Mouse (Mus musculus) myocyte (in vitro differentiated cells): Measurements from ENCODE around the gene Gm17332.

Source experiments
- CEBPB ChIP-seq: IDR thresholded peaks from 2 replicates; pipeline ENCODE4 v1.6.1; 2011; ENCODE audit warnings: mild to moderate bottlenecking, moderate library complexity; ENCODE audit not compliant: poor library complexity, insufficient read depth, severe bottlenecking
- E2F4 ChIP-seq: IDR thresholded peaks from one replicate; pipeline ENCODE4 v1.6.1; 2011; ENCODE audit warnings: mild to moderate bottlenecking, control low read depth, moderate library complexity; ENCODE audit not compliant: insufficient read depth
- MAX ChIP-seq: IDR thresholded peaks from one replicate; pipeline ENCODE4 v1.6.1; 2011; ENCODE audit warnings: low read depth, mild to moderate bottlenecking, control low read depth
- MYOG ChIP-seq, 3 experiments: IDR thresholded peaks; one replicate each; pipeline ENCODE4 v1.6.1; 2011; ENCODE audit warnings: control low read depth in 2 of 3, low read depth in 2 of 3, mild to moderate bottlenecking in 2 of 3; ENCODE audit not compliant: insufficient read length in 2 of 3, control insufficient read depth in 1 of 3, insufficient read depth in 1 of 3
- POLR2A ChIP-seq: IDR thresholded peaks from one replicate; pipeline ENCODE4 v1.6.1; 2011; ENCODE audit warnings: low read depth, mild to moderate bottlenecking, control low read depth, moderate library complexity; ENCODE audit not compliant: insufficient read length
- POLR2AphosphoS2 ChIP-seq: IDR thresholded peaks from one replicate; pipeline ENCODE4 v1.6.1; 2011; ENCODE audit warnings: low read depth, control low read depth; ENCODE audit not compliant: insufficient read length
- SRF ChIP-seq: IDR thresholded peaks from one replicate; pipeline ENCODE4 v1.6.1; 2011; ENCODE audit warnings: low read depth; ENCODE audit not compliant: control insufficient read depth, insufficient read length
- TCF12 ChIP-seq: IDR thresholded peaks from one replicate; pipeline ENCODE4 v1.6.1; 2011; ENCODE audit warnings: mild to moderate bottlenecking, control low read depth; ENCODE audit not compliant: poor library complexity, insufficient read depth, severe bottlenecking
- USF1 ChIP-seq: IDR thresholded peaks from one replicate; pipeline ENCODE4 v1.6.1; 2011; ENCODE audit warnings: low read depth, mild to moderate bottlenecking, control low read depth, moderate library complexity

DNA sequence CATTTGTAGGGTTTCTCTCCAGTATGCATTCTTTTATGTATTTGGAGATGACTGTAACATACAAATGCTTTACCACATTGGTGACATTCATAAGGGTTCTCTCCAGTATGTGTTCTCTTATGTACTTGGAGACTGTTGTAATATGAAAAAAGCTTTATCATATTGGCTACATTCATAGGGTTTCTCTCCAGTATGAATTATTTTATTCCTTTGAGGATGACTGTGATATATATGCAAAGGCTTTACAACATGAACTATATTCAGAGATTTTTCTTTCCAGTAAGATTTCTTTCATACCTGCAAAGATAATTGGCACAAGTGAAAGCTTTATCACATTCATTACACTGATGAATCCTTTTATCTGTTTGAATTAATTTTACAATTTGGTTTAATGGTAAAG is at the start of gene Gm17332:
- TF ChIP-seq E2F4 (no peak), CEBPB (no peak), POLR2A (no peak), TCF12 (no peak), USF1 (no peak), MYOG (IDR thresholded peaks at IDR 0.05; ENCODE audit: control insufficient read depth in 1 of 3, insufficient read depth in 1 of 3, insufficient read length in 2 of 3, low read depth in 2 of 3) (no peak), MAX (no peak), SRF (no peak), POLR2AphosphoS2 (no peak)
